Mouse (Mus musculus): Measurements from ENCODE around the gene Olfr693. TPM values are rescaled to one million over a fixed set of nuclear protein-coding genes. Genes with fewer than 3 reads are reported as not detected.

The Olfr693 gene
- total RNA-seq, 1 experiment from 2014 or later: not detected

Other genes with a start within 250 kb of the Olfr693 start
- gene Olfr694, start 11.2 kb upstream of the Olfr693 start, total RNA-seq (2017): not detected in 2 replicates
- not detected in 2 replicates for gene Olfr695, start 35.8 kb upstream of the Olfr693 start, total RNA-seq (2017)
- not detected in 2 replicates for gene Olfr697, start 61.9 kb upstream of the Olfr693 start, total RNA-seq (2017)
- not detected in 2 replicates for gene Olfr698, start 74.8 kb upstream of the Olfr693 start, total RNA-seq (2017)
- gene Olfr699, start 112.6 kb upstream of the Olfr693 start, total RNA-seq (2017): not detected in 2 replicates
- gene Olfr700, start 128.2 kb upstream of the Olfr693 start, total RNA-seq (2017): not detected in 2 replicates
- not detected in 2 replicates for gene Olfr701, start 133.5 kb upstream of the Olfr693 start, total RNA-seq (2017)
- not detected in 2 replicates for gene Olfr702, start 153.3 kb upstream of the Olfr693 start, total RNA-seq (2017)
- not detected in 2 replicates for gene Olfr703, start 162.8 kb upstream of the Olfr693 start, total RNA-seq (2017)
- gene Olfr704, start 182.6 kb upstream of the Olfr693 start, total RNA-seq (2017): not detected in 2 replicates
- gene Olfr705, start 196.3 kb upstream of the Olfr693 start, total RNA-seq (2017): not detected in 2 replicates
- not detected in 2 replicates for gene Olfr706, start 207.6 kb upstream of the Olfr693 start, total RNA-seq (2017)
- not detected in 2 replicates for gene Olfr707, start 220.7 kb upstream of the Olfr693 start, total RNA-seq (2017)
- gene Olfr1532-ps1, start 227.4 kb upstream of the Olfr693 start, total RNA-seq (2017): not detected in 2 replicates

All from hematopoietic stem cell, adult 5-6 weeks (primary cell).